Mouse (Mus musculus) yolk sac, embryonic 10.5 days (tissue): ENCODE results near the gene Atrip.
A peak's percentile ranks its signal among the peaks of the same experiment; 100 is the strongest.

Source experiments
- DNase-seq: peaks from one replicate; pipeline ENCODE4 v3.0.0-alpha.2; 2017; ENCODE audit warnings: low spot score

The Atrip gene

DNA sequence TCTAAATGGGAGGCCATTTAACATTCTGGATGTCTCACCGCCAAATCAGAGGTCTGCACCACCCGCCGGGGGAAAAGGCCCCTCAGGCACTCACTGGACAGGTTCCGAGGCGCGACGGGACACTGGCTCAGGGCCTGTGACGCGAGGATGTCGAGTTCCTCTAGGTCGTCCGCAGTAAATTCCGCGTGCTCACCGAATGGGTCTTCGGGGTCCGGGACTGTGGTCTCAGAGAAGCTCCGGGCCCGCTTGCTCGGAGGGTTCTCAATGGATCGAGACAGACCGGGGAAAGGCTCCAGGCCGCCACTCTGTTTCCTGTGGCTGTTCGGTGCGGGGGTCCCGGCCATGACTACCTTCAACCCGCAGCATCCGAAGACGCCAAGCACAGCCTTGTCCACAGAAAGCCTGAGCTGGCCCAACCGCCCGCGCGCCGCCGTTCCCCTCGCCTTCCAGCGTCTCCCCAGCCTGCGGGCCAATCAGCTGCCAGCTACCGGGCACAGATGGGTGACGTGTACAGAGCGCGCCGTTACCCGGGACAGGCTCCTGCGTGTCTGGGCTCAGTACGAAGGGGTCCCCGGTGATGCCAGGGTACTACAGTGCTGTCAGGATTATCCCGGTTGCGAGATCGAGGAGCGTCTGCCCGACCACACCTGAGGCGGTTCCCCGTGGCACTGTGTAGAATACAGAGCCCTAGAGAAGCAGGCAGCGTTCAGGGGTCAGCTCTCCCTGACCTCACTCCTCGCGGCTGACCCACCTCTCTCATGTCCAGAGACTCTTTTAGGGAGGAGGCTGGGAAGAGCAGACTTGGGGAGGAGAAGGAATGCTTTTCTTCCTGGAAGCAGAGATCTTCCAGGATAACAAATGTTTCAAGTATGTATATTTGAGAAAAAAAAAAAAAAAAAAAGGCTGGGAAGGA, at the start of gene Atrip:
Atrip (minus strand) TSS at position 464 of the 913 bp plus-strand sequence.
- DNase-seq: peak; percentile 89

GRCm38 (mm10) chr9:109123266-109123665, 49.3 kb upstream of the Atrip start:
- DNase-seq: no peak

- DNase-seq: no peak
Observed at GRCm38 (mm10) chr9:109122553-109123085, 48.7 kb upstream of the Atrip start.

- no peak for DNase-seq
Observed at GRCm38 (mm10) chr9:109120956-109121355, 47.0 kb upstream of the Atrip start.

DNA sequence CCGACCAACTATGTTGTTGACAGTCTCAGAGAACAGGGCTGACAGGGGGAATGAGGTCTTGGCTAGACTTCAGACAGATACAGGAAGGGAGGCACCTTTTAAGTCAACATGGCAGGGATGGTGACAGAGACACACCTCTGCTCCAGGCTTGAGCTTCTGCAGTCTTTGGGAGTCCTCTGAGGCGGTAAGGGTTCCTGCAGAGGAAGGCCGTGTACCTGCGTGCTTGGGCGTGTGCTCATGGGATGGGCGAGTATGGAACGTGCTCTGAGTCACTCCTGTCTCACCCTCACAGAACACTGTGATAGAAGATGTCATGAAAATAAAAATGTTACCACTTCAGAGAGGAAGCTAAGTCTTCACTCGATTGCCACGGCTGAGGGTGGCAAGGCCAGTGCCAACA, 45.6 kb upstream of the Atrip start:
- DNase-seq: no peak

- no peak for DNase-seq
Observed at GRCm38 (mm10) chr9:109118106-109118505, 44.2 kb upstream of the Atrip start.

DNA sequence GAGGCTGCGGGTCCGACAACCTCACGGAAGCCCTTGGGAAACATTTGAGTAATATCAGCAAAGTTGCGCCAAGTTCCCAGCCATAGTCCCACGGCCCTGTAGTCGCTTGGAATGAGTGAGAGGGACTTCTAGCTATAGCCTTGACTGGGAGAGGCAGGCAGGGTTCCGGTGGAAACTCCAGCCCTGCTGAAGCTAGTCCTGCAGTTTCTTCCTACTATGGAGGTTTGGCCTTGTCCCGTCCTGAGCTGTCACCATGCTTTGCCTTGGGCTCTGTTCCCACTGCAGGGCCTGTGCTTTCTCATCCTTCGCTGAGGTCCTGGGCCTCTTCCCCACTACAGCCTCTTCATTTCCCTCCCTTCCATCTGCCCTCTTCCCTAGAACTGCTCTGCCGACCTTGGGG, 42.3 kb upstream of the Atrip start:
- DNase-seq: no peak

DNA sequence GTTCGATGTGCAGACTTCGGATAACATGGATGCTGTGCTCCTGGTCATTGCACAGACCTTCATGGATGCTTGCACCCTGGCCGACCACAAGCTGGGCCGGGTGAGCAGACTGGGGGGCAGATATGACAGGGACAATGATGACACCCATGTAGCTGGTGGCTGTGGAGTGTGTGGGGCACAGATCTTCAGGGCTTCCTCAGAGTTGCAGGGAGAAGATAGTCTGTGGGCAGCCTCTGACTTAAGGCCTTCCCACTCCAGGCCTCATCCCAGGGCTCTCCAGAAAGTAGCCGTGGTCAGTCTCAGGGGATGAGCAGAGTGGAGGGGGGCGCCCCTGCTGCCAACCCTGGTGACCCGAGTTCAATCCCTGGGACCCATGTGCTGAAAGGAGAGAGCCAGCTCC, 40.9 kb upstream of the Atrip start:
- no peak for DNase-seq

DNA sequence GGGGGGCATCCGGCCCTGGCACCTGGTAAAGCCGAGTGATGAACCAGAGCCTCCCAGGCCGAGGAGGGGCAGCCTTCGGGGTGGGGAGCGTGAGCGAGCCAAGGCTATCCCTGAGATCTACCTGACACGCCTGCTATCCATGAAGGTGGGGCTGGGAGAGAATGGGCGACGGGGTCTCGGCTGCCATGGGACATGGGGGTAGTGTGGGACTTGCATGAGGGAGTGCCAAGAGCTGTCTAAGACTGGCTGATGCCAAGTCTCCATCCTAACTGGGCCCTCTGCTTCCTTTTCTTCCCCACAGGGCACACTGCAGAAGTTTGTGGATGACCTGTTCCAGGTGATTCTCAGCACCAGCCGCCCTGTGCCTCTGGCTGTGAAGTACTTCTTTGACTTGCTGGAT, 40.4 kb upstream of the Atrip start:
- DNase-seq: no peak

DNA sequence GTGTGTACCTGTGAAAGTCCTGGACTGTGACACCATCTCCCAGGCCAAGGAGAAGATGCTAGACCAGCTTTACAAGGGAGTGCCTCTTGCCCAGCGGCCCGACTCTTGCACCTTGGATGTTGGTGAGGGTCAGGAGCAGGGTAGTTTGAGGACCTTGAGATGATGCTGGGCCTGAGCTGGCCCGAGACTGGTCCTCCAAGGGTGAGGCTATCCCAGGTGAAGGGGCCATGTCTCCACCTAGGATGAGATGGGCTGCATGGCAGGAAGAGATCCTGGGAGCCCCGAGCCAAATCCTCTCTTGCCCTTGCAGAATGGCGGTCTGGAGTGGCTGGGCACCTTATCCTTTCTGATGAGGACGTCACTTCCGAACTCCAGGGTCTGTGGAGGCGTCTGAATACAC, 39.4 kb upstream of the Atrip start:
- no peak for DNase-seq

- DNase-seq: no peak
Observed at GRCm38 (mm10) chr9:109111591-109111990, 37.7 kb upstream of the Atrip start.

GRCm38 (mm10) chr9:109111101-109111500, 37.2 kb upstream of the Atrip start:
- no peak for DNase-seq

- DNase-seq: no peak
Observed at GRCm38 (mm10) chr9:109110240-109110639, 36.3 kb upstream of the Atrip start.

GRCm38 (mm10) chr9:109107341-109107740, 33.4 kb upstream of the Atrip start:
- no peak for DNase-seq

DNA sequence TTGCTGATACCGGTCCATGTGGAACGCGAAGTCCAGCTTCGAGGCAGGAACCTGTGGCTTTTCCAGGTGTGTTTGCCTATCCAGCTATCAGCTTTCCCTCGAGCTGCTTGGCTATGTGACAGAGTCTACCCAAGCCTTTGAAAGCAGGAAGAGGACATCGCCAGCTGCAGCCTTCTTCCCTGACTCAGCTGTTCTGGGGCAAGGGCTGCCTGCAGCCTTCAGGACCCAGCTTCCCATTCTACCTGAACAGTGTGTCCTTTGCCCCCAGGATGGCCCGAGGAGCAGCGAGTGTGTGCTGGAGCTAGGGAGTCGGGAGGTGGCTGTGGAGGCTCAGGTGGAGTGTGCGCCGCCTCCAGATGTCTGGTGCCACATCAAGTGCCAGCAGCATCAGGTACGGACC, 31.7 kb upstream of the Atrip start:
- DNase-seq: peak; percentile 73

- DNase-seq: no peak
Observed at GRCm38 (mm10) chr9:109105011-109105410, 31.1 kb upstream of the Atrip start.

GRCm38 (mm10) chr9:109104083-109104482, 30.2 kb upstream of the Atrip start:
- DNase-seq: no peak

DNA sequence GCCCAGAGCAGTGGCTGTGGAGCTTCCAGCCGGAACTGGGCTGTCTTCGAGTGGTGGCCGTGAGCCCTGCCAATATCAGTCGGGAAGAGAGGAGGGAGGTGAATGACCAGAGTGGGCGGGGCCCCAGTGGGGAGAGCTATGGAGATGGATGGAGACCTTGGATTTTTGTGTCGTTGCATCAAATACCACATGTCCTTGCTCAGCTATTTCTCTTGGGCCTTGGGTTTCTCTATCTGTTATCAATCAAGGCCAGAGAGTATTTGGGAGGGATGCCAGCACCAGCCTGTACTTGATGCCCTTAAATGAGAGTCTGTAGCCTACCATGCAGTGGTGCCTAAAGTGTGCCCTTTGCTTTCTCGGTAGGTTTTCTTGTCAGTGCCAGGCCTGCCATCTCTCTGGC, 29.3 kb upstream of the Atrip start:
- DNase-seq: no peak

GRCm38 (mm10) chr9:109102541-109102940, 28.6 kb upstream of the Atrip start:
- no peak for DNase-seq

DNA sequence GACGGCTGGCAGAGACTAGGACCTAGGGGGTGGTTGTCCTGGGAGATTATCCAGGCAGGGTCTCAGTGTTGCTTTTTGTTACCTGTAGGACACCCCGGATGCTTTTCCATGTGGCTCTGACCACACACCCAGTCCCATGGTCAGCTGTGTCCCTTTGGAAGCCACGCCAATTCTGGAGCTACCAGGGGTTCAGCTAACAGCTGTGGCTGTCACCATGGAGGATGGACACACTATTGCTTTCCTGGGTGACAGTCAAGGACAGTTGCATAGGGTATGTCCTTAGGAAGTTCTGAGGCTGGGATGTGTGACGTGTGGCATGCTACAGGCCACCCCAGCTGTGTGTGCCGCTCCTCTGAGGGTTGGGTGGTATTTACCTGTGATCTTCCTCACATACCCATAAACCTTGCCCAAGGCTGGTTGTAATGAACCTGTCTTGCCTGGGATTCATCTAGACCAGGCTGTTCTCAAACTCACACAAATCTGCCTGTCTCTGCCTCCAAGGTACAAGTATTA, 28.1 kb upstream of the Atrip start:
- DNase-seq: no peak

DNA sequence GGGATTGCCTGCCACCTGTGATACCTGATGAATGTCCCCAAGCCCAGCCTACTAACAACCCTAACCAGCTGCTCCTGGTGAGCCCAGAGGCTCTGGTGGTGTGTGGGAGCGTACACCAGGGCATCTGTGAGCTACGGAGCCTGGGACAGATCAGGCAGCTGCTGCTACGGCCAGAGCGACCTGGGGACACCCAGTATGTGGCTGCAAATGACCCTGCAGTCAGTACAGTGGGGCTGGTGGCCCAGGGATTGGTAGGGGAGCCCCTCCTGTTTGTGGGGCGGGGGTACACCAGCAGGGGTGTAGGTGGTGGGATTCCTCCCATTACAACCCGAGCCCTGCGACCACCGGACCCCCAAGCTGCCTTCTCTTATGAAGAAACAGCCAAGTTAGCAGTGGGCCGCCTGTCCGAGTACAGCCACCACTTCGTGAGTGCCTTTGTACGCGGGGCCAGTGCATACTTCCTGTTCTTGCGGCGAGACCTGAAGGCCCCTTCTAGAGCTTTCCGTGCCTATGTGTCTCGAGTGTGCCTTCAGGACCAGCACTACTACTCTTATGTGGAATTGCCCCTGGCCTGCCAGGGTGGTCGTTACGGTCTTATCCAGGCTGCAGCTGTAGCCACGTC, 26.5 kb upstream of the Atrip start:
- DNase-seq: no peak

- no peak for DNase-seq
Observed at GRCm38 (mm10) chr9:109098969-109099368, 25.0 kb upstream of the Atrip start.

- no peak for DNase-seq
Observed at GRCm38 (mm10) chr9:109098366-109098765, 24.4 kb upstream of the Atrip start.
